Mouse (Mus musculus): ENCODE data around the gene Dbp.
A peak's percentile ranks its signal among the peaks of the same experiment; 100 is the strongest.

Gene Dbp

DNA sequence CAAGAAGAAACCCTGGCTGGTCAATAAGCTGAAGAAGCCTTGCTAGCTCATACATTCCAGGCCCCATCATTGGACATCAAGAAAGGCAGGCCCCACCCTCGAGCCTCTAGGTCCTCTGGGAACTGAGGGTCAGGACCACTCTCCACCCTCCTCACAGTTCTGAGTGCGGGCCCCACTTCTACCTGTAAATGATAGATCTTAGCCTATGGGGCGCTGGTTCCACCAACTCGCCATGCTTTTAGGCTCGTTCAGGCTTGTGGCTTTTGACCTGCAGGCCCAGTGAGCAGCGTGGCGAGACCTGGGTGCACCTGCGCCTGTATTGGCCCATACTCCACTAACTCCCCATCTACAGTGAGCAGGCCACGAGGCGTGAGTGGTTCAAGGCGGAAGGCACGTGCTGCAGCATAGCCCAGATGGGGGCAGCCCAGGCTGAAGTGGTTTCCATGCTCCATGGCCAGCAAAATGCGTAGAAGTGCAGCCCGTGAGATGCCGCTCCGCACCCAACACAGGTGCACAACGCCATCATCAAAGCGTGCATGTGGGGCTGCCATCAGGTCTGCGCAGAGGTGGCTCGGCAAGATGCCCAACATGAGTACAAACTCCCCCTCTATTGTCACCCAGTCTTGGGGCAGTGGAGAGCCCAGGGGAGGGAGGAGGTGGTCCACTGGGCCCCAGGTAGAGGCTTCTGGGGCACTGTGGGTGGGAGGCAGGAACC is 5.7 kb downstream of the Dbp start:
- ATAC-seq (ENCODE audit: insufficient number of reproducible peaks, low FRiP score, low TSS enrichment) = no peak

- ATAC-seq (ENCODE audit: insufficient number of reproducible peaks, low FRiP score, low TSS enrichment) = no peak
These were observed 6.6 kb downstream of the Dbp start for GRCm38 (mm10) chr7:45711316-45712021.

DNA sequence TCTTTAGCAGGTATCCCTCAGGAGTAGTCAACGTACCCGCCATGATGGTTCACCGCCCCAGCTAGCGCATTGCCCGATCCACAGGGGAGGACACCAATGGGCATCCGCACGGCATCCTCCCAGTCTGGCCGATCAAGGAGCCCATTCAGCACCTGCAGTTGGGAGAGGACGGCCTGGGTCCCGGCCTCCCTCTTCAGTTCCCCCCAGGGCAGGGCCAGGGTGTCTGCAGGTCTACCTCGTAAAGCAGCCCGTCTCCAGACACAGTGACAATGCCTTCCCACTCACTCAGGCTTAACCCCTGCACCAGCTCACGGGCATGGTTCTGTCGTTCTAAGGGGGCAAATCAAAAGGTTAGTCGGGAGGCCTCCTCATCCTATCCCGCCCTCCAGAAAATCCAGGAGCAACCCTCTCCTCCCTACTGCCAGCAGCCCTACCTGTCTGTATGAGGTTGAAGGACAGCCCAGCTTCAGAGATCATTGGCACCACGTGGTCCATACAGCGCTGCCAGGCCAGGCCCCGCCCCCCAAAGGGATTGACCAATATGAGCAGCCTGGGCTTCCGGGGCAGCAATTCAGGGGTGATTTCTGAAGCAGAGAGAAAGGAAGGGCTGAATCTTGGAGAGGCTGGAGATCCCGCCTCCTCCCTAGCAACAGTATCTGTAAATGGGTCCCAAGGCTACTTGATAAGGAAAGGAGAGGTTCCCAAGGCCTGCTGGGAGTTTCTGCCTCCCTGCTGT is 7.3 kb downstream of the Dbp start:
- no peak for ATAC-seq (ENCODE audit: insufficient number of reproducible peaks, low FRiP score, low TSS enrichment)

- ATAC-seq (ENCODE audit: insufficient number of reproducible peaks, low FRiP score, low TSS enrichment) = no peak
These were observed 8.5 kb downstream of the Dbp start for GRCm38 (mm10) chr7:45713396-45713795.

DNA sequence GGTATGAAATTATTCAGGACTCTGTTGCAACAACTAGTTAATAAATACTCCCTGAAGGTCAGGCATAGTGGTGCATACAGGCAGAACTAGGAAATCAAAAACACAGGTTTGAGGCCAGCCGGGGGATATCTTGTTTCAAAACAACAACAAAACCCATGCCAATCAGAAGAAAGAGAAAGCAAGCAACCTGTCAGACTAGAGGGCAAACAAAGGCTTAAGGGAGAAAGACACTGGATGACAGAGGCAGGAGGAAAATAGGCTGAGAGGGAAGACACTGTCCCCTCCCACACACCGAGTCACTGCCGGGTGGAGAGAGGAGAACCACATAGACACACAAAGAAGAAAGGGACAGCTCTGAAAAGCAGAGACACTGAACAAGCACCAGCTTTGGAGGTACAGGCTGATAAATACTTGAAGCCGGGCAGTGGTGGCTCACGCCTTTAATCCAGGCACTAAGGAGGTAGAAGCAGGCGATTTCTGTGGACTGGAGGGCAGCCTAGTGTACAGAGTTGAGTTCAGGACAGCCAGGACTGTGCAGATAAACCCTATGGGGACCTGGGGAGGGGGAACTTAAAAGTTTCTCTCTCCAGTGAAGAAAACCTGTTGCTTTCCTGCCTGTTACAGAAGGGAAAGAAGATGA is 9.1 kb downstream of the Dbp start:
- no peak for ATAC-seq (ENCODE audit: insufficient number of reproducible peaks, low FRiP score, low TSS enrichment)

- no peak for ATAC-seq (ENCODE audit: insufficient number of reproducible peaks, low FRiP score, low TSS enrichment)
These were observed 9.8 kb downstream of the Dbp start for GRCm38 (mm10) chr7:45714630-45715089.

DNA sequence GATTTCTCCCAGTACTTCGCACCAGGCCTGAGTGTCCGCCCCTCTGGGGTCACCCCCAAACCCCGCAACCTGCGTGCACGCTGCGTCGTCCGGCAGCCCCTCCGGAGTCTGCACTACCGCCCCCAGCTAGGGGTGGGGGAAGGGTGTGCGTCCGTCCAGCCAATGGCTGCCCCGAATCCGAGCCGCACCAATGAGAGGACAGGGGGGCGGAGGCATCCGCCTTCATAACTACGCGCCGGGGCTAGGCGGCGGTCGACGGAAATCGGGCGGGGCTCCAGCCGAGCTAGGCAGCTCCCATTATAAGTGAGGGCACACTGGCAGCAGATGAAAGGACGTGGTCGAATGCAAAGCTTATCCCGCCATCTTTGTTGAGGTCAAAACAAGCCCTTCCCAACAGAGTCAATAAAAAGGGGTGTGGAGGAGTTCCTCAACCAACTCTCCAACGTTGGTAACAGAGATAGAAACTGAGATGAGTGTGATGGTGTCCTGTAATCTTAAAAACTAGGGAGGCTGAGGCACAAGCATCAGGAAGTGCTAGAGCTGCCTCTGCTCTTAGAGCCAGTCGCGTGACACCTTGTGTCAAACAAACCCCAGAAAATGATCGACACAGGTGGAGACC is 10.3 kb downstream of the Dbp start, which contains the start of gene Rpl18:
Rpl18 (plus strand) TSS at position 368 of the 619 bp plus-strand sequence.
- peak; percentile 78 for ATAC-seq (ENCODE audit: insufficient number of reproducible peaks, low FRiP score, low TSS enrichment)

DNA sequence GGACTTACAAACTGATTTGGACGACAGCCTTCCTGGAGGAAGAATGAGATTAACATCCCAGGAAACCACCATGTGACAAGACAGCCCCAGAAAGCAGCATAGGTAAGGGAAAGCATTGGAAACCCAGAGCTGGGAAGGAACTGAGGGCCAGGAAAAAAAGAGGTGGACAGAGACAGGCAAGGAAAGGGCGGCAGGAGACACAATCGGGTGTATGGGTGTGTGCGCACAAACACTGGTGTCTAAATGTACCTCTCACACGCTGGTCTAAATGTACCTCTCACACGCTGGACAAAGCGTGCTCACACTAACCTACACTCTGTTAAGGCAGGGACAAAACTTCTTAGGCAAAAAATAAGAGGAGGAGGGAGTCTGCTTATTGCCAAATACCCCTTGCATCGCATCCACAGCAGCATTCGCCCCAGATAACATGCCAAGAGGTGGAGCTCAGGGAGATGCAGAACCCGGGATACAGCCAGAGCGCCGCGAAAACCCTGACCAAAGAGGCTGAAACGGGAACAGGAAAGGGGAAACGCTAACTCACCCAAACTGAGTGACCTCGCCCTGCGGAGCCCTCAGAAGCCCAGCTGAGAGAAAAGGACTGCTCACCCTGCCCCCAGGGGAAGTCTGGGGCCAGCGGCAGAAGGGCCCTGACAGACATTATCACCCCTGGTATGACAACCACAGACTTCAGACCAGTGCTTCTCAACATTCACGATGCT is 11.0 kb downstream of the Dbp start:
- no peak for ATAC-seq (ENCODE audit: insufficient number of reproducible peaks, low FRiP score, low TSS enrichment)

DNA sequence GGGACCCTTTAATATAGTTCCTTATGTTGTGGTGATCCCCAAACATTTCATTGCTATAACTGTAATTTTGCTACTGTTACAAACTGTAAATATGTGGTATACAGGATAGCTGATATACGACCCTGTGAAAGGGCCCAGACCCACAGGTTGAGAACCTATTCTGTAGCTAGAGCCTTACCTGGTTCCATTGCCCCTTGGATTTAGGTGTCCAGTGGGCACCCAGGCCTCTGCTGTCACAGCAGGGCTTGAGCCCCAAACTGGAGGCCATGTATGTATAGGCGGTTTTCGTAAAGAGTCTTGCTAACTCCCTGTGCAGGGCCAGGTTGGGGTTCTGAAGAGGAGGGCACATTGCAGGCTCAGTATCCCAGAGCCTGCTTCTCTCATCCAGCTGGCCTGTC is 11.6 kb downstream of the Dbp start:
- no peak for ATAC-seq (ENCODE audit: insufficient number of reproducible peaks, low FRiP score, low TSS enrichment)

- no peak for ATAC-seq (ENCODE audit: insufficient number of reproducible peaks, low FRiP score, low TSS enrichment)
These were observed 12.3 kb downstream of the Dbp start for GRCm38 (mm10) chr7:45716952-45717917.

DNA sequence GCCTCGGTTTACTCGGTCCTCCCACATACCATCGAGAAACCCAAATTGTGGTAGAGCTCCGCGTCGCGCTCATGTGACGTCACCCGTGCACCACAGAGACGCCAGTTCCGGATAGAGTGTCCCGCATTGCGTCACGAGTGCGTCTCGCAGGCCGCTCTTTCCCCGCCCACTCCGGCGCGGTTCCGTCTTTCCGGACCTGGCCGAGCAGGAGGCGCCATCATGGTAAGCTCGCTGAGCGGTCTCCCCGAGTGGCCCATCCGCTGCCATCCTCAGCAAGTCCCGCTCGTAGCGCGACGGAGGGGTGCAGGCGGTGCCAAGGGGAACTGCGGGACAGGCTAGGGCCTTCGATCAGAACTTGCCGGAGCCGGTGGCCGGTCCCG is 13.0 kb downstream of the Dbp start, which contains the start of gene Sphk2:
Sphk2 (minus strand) TSS at position 85 of the 380 bp plus-strand sequence.
- ATAC-seq (ENCODE audit: insufficient number of reproducible peaks, low FRiP score, low TSS enrichment) = peak; percentile 50; the same call in 1 of the 2 replicates

DNA sequence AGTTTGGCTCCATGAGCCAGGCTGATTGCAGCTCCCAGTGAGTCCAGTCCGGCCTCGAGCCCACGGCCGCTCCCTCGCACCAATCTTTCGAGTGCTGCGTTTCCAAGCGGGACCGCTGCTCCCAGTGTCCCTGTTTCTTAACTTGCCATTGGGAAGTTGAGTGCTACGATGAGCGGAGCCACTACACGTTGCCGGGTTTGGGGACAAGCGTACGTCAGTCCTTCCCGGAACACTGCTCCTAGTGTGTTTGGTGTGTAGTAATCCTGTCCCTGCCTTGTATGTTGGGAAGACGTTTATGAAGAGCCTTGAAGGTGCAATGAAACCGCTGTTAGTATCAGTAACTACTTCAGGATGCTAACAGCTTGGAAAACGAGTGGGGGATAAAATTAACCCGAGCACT is 13.4 kb downstream of the Dbp start:
- ATAC-seq (ENCODE audit: insufficient number of reproducible peaks, low FRiP score, low TSS enrichment) = no peak

GRCm38 (mm10) chr7:45719180-45719579 is 14.3 kb downstream of the Dbp start:
- ATAC-seq (ENCODE audit: insufficient number of reproducible peaks, low FRiP score, low TSS enrichment) = no peak

DNA sequence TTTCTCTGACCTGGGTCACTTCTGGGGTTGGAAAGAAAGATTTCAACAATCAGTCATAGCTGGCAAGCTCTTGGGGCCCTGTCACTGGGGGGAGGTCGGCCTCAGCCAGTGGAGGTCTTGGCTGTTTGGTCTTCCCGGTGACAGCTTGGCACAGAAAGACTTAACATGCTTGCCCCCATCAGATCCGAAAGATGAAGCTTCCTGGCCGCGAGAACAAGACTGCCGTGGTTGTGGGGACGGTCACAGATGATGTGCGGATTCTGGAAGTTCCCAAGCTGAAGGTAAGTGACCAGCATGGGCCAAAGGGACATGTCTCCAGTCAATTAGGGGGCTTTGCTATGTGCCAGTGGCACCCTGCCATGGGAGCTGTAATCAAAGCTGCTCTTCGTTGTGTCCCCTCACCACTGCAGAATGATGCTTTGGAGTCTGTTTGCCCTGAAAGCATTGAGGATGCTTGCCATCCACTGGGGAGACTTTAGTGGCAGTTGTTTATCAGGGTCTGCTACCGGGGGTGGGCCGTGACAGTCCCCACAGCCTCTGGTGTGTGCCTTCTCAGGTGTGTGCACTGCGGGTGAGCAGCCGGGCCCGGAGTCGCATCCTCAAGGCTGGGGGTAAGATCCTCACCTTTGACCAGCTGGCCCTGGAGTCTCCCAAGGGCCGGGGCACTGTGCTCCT is 15.0 kb downstream of the Dbp start:
- ATAC-seq (ENCODE audit: insufficient number of reproducible peaks, low FRiP score, low TSS enrichment) = no peak

DNA sequence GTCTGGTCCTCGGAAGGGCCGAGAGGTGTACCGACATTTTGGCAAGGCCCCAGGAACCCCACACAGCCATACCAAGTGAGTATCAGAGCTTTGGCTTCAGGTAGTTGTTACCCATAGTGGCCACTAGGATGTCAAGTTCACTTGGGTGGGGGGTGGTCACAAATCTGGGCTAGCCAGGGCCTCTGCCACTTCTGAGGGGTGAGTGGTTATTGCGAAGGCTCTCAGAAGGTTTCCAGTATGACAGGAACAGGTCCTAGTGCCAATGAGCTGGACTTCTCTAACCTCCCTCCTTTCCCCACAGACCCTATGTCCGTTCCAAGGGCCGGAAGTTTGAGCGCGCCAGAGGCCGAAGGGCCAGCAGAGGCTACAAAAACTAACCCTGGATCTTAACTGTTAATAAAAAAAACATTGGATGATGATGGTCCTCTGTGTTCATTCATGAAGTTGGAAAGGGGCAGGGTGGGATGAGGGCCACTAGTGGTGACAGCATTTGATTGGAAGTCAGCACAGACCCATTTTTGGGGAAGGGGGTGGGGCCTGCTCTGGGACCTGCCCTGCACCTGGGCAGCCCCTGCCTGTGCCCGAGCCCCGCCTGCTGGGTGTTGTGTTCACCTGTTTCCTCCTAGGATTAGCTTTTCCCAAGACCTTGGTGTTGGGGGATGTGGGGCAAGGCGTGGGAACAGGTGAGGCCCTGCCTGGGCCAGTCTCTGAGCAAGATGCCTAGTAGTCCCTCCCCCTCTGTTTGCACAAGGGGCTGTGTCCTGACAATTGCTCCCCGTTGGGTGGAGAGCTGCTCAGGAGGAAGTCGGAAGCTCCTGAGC is 15.7 kb downstream of the Dbp start, which contains the start of gene Fam83e:
Fam83e (plus strand) TSS at position 800 of the 821 bp plus-strand sequence.
- no peak for ATAC-seq (ENCODE audit: insufficient number of reproducible peaks, low FRiP score, low TSS enrichment)

DNA sequence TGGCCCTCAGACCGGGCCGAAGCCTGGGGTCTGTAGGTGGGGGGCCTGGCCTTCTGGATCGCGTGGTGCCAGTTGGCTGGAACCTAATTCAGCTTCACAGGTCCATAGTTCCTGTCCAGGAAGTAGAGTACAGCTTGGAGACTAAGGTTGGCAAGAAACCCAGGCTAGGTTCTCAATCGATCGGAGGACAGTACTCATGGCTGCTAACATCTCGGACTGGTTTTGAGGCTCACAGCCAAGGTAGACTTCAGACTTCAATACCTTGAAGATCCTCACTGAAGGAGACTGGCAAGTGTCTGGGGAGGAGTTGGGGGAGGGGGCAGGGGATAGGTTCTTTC is 16.3 kb downstream of the Dbp start:
- ATAC-seq (ENCODE audit: insufficient number of reproducible peaks, low FRiP score, low TSS enrichment) = no peak
